Mouse (Mus musculus) MEL (cell line): ENCODE data around the gene Actn2.

ENCODE experiments used
- UBTF ChIP-seq: IDR thresholded peaks from 2 replicates; pipeline ENCODE4 v1.6.1; 2012; ENCODE audit warnings: low read depth, mild to moderate bottlenecking, inconsistent platforms, low read length, improper control_type of control experiment, moderate library complexity, borderline replicate concordance; ENCODE audit not compliant: insufficient read depth
- USF1 ChIP-seq: IDR thresholded peaks from 2 replicates; pipeline ENCODE4 v1.6.1; 2014; ENCODE audit warnings: low read depth, mild to moderate bottlenecking, inconsistent platforms, low read length, improper control_type of control experiment, moderate library complexity

GRCm38 (mm10) chr13:12307286-12307685 is 33.3 kb downstream of the Actn2 start:
- TF ChIP-seq USF1 (no peak), UBTF (no peak)
